Mouse (Mus musculus): Measurements from ENCODE around the gene Bahd1. TPM values are rescaled to one million over a fixed set of nuclear protein-coding genes. Genes with fewer than 3 reads are reported as not detected.

Bahd1 gene
- polyA plus RNA-seq, 1 experiment from 2014 or later, result 2.3 TPM

Other genes with a start within 250 kb of the Bahd1 start
- 0.65 and 1.0 TPM in 2 replicates for gene Pak6, start 237.1 kb upstream of the Bahd1 start, polyA plus RNA-seq (2015; fragmentation: Nextera tagmentation; extraction: Ambion mirVana)
- gene Ankrd63, start 196.4 kb upstream of the Bahd1 start, polyA plus RNA-seq (2015; fragmentation: Nextera tagmentation; extraction: Ambion mirVana), result not detected in 2 replicates
- 1.6 and 1.7 TPM in 2 replicates for gene Plcb2, start 171.9 kb upstream of the Bahd1 start, polyA plus RNA-seq (2015; fragmentation: Nextera tagmentation; extraction: Ambion mirVana)
- 18.4 and 19.1 TPM in 2 replicates for gene Inafm2, start 154.6 kb upstream of the Bahd1 start, polyA plus RNA-seq (2015; fragmentation: Nextera tagmentation; extraction: Ambion mirVana)
- 0.20 and 0.23 TPM in 2 replicates for gene Ccdc9b, start 137.7 kb upstream of the Bahd1 start, polyA plus RNA-seq (2015; fragmentation: Nextera tagmentation; extraction: Ambion mirVana)
- not detected in 2 replicates for gene Phgr1, start 127.6 kb upstream of the Bahd1 start, polyA plus RNA-seq (2015; fragmentation: Nextera tagmentation; extraction: Ambion mirVana)
- gene Disp2, start 120.7 kb upstream of the Bahd1 start, polyA plus RNA-seq (2015; fragmentation: Nextera tagmentation; extraction: Ambion mirVana), result 0.24 and 0.31 TPM in 2 replicates
- 91.9 and 101 TPM in 2 replicates for gene Knstrn, start 86.4 kb upstream of the Bahd1 start, polyA plus RNA-seq (2015; fragmentation: Nextera tagmentation; extraction: Ambion mirVana)
- 26.4 and 29.6 TPM in 2 replicates for gene Ivd, start 38.4 kb upstream of the Bahd1 start, polyA plus RNA-seq (2015; fragmentation: Nextera tagmentation; extraction: Ambion mirVana)
- gene Chst14, start 26.1 kb downstream of the Bahd1 start, polyA plus RNA-seq (2015; fragmentation: Nextera tagmentation; extraction: Ambion mirVana), result 5.2 and 5.4 TPM in 2 replicates
- 16.0 and 19.3 TPM in 2 replicates for gene Ccdc32, start 129.0 kb downstream of the Bahd1 start, polyA plus RNA-seq (2015; fragmentation: Nextera tagmentation; extraction: Ambion mirVana)
- 4.5 and 4.8 TPM in 2 replicates for gene Rpusd2, start 134.4 kb downstream of the Bahd1 start, polyA plus RNA-seq (2015; fragmentation: Nextera tagmentation; extraction: Ambion mirVana)
- 70.0 and 87.7 TPM in 2 replicates for gene Knl1, start 146.7 kb downstream of the Bahd1 start, polyA plus RNA-seq (2015; fragmentation: Nextera tagmentation; extraction: Ambion mirVana)
- 38.4 and 45.1 TPM in 2 replicates for gene Rad51, start 212.4 kb downstream of the Bahd1 start, polyA plus RNA-seq (2015; fragmentation: Nextera tagmentation; extraction: Ambion mirVana)